Mouse (Mus musculus): ENCODE results near the gene Sf1. TPM values are rescaled to one million over a fixed set of nuclear protein-coding genes. Genes with fewer than 3 reads are reported as not detected.

The Sf1 gene
- polyA plus RNA-seq, 1 experiment from 2014 or later, result 88.7 TPM

DNA sequence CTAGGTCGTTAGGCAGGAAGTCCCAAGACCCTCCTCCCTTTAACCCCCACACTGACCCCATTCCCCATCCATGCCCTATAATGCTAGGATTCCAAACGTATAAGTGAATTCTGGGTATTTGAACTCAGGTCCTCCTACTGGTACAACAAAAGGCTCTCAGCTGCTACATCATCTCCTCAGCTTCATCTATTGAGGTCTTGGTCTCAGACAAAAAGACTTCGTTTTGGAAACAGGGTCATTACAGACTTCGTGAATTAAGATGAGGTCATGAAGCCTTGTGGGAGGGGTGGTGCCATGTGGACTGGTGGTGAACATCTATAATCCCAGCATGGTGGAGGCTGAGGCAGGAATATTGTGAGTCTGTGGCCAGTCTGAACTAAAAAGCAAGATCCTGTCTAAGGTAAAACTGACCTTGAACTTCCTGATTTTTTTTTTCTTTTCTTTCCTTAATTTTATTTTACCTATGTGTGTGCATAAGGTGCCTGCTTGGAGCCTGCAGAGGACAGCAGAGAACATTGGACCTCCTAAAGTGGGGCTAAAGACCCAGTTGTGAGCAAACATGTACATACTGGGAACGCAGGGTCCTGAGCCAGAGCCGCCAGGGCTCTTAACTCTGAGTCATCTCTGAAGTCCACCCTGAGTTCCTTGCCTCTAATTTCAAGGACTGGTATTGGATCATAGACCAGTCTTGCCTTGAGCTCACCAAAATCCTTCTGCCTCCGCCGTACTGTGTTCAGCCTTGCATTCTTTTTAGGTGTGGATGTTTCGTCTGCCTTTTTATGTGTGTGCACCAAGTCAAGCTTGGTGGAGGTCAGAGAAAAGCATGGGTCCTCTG is 29.5 kb upstream of the Sf1 start:
- Histone ChIP-seq H3K4me2 (peak overlapping the region; percentile 88), H3K9me3 (replicated peaks) (no peaks in the 10 kb centered on the region), H3K4me3 (replicated peaks) (peak overlapping the region; percentile 87), H3K4me1 (peaks cover 34% of the 10 kb centered on the region), H3K27me3 (replicated peaks) (no peaks in the 10 kb centered on the region), H3K9ac (replicated peaks) (no peak overlapping the region; the same call in 1 of the 2 replicates), H3K36me3 (peaks cover 21% of the 10 kb centered on the region), H3K27ac (replicated peaks) (peak overlapping the region; percentile 85)
- 72% methylated on average over 9 of the region's 9 CpGs for WGBS
- 0 out of 2 replicates have a peak, but pooled peaks have one; percentile 2 for ATAC-seq (ENCODE audit: low FRiP score)

DNA sequence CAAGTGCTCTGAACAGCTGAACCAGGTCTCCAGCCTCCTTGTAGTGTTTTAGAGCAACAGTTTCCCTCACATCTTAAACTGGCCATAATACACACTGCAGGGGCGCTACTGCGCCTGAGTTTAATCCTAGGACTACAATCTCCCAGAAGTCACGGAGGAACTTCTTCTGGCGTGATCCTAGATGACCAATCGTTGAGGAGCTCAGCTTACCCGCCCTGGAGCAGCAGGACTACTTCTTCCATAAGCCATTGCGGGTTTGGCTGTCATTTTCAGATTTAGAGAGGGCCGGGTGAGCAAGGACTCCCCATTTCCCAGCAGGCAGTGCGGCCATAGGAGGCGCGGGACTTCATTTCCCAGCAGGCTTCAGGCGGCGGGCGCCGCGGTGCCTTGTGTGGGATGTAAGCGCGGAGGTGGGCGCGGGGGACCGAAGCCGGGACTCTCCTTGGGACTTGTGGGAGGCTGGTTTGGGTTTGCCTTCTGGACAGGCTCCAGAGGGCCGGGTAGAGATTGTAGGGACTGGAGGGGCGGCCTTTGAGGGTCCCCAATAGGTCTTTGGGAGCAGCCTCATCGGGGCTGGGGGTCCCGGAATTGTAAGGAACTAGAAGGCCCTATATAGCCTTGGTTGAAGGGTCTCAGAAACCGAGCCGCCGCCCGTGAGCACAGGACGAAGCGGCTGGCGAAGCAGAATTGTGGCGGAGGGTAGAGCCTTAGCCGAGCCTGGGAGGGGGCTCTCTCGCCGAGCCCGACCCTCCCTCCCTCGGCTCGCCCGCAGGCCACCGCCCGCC is 28.6 kb upstream of the Sf1 start, which contains the start of gene Men1:
Gene Men1 (plus strand): TSS at position 307 of the 785 bp plus-strand sequence.
- peak; percentile 93 for ATAC-seq (ENCODE audit: low FRiP score)

GRCm38 (mm10) chr19:6335458-6335827 is 28.0 kb upstream of the Sf1 start:
- Histone ChIP-seq H3K9ac (replicated peaks) (peak overlapping the region; percentile 86), H3K4me3 (replicated peaks) (peak overlapping the region; percentile 87), H3K36me3 (peaks cover 36% of the 10 kb centered on the region), H3K9me3 (replicated peaks) (no peaks in the 10 kb centered on the region), H3K27me3 (replicated peaks) (no peaks in the 10 kb centered on the region), H3K27ac (replicated peaks) (peak overlapping the region; percentile 85), H3K4me2 (peak overlapping the region; percentile 88), H3K4me1 (peaks cover 42% of the 10 kb centered on the region)
- 0% methylated on average over 25 of the region's 25 CpGs for WGBS
- no peak for ATAC-seq (ENCODE audit: low FRiP score)

More for the DNA sequence above, 28.6 kb upstream of the Sf1 start, which contains the start of gene Men1:
- H3K9me3 ChIP-seq (replicated peaks), result no peaks in the 10 kb centered on the region
- H3K4me1 ChIP-seq, result peaks cover 36% of the 10 kb centered on the region
- H3K4me3 ChIP-seq (replicated peaks), result peak within 1 kb of the TSS; percentile 87
- peak within 1 kb of the TSS; percentile 86 for H3K9ac ChIP-seq (replicated peaks)
- peak within 1 kb of the TSS; percentile 88 for H3K4me2 ChIP-seq
- H3K36me3 ChIP-seq, result peaks cover 30% of the 10 kb centered on the region
- peak within 1 kb of the TSS; percentile 85 for H3K27ac ChIP-seq (replicated peaks)
- WGBS, result under 1% methylated on average over 41 of the region's 43 CpGs
- H3K27me3 ChIP-seq (replicated peaks), result no peaks in the 10 kb centered on the region

- H3K4me3 ChIP-seq (replicated peaks), result peak overlapping the region; percentile 87
- peaks cover 36% of the 10 kb centered on the region for H3K36me3 ChIP-seq
- peak overlapping the region; percentile 88 for H3K4me2 ChIP-seq
- H3K27me3 ChIP-seq (replicated peaks), result no peaks in the 10 kb centered on the region
- WGBS, result 91% methylated on average over 10 of the region's 10 CpGs
- ATAC-seq (ENCODE audit: low FRiP score), result no peak
- no peaks in the 10 kb centered on the region for H3K9me3 ChIP-seq (replicated peaks)
- H3K9ac ChIP-seq (replicated peaks), result peak overlapping the region; percentile 86; the same call in 1 of the 2 replicates
- H3K4me1 ChIP-seq, result peaks cover 49% of the 10 kb centered on the region
- H3K27ac ChIP-seq (replicated peaks), result no peak overlapping the region
These were observed 26.6 kb upstream of the Sf1 start for GRCm38 (mm10) chr19:6336920-6337319.

GRCm38 (mm10) chr19:6338171-6338570 is 25.3 kb upstream of the Sf1 start:
- Histone ChIP-seq H3K27ac (replicated peaks) (no peak overlapping the region), H3K4me1 (peaks cover 53% of the 10 kb centered on the region), H3K9me3 (replicated peaks) (no peaks in the 10 kb centered on the region), H3K4me2 (no peak overlapping the region), H3K27me3 (replicated peaks) (no peaks in the 10 kb centered on the region), H3K9ac (replicated peaks) (no peak overlapping the region; the same call in 1 of the 2 replicates), H3K4me3 (replicated peaks) (no peak overlapping the region), H3K36me3 (peaks cover 42% of the 10 kb centered on the region)
- no peak for ATAC-seq (ENCODE audit: low FRiP score)
- 94% methylated on average over 7 of the region's 7 CpGs for WGBS

GRCm38 (mm10) chr19:6338716-6339115 is 24.8 kb upstream of the Sf1 start:
- no peak overlapping the region for H3K4me3 ChIP-seq (replicated peaks)
- H3K27me3 ChIP-seq (replicated peaks), result no peaks in the 10 kb centered on the region
- no peaks in the 10 kb centered on the region for H3K9me3 ChIP-seq (replicated peaks)
- no peak overlapping the region for H3K27ac ChIP-seq (replicated peaks)
- H3K36me3 ChIP-seq, result peaks cover 45% of the 10 kb centered on the region
- no peak overlapping the region; the same call in 1 of the 2 replicates for H3K9ac ChIP-seq (replicated peaks)
- 92% methylated on average over 11 of the region's 11 CpGs for WGBS
- ATAC-seq (ENCODE audit: low FRiP score), result no peak
- peaks cover 53% of the 10 kb centered on the region for H3K4me1 ChIP-seq
- no peak overlapping the region for H3K4me2 ChIP-seq

DNA sequence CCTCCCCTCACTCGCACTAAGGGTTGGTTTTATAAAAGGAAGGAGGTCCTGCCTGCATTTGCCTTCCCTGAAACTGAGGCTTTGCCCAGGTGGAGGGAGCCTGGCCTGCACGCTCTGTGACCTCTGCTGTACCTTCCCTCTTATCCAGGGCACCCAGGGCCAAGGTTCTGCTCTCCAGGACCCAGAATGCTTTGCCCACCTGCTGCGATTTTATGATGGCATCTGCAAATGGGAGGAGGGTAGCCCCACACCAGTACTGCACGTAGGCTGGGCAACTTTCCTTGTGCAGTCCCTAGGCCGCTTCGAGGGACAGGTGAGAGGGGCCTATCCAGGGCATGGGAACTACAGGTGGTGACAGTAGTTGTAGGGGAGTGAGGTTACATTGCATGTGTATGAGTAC is 24.3 kb upstream of the Sf1 start:
- Histone ChIP-seq H3K4me3 (replicated peaks) (no peak overlapping the region), H3K9me3 (replicated peaks) (no peaks in the 10 kb centered on the region), H3K27ac (replicated peaks) (no peak overlapping the region), H3K36me3 (peaks cover 50% of the 10 kb centered on the region), H3K9ac (replicated peaks) (no peak overlapping the region), H3K4me2 (no peak overlapping the region), H3K4me1 (peaks cover 51% of the 10 kb centered on the region), H3K27me3 (replicated peaks) (no peaks in the 10 kb centered on the region)
- no peak for ATAC-seq (ENCODE audit: low FRiP score)
- 97% methylated on average over 6 of the region's 6 CpGs for WGBS

- no peaks in the 10 kb centered on the region for H3K27me3 ChIP-seq (replicated peaks)
- WGBS, result 66% methylated on average over 15 of the region's 15 CpGs
- H3K27ac ChIP-seq (replicated peaks), result peak overlapping the region; percentile 14; the same call in 1 of the 2 replicates
- H3K9me3 ChIP-seq (replicated peaks), result no peaks in the 10 kb centered on the region
- H3K36me3 ChIP-seq, result peaks cover 52% of the 10 kb centered on the region
- H3K4me2 ChIP-seq, result peak overlapping the region; percentile 67; the same call in 1 of the 2 replicates
- H3K4me1 ChIP-seq, result peaks cover 46% of the 10 kb centered on the region
- H3K9ac ChIP-seq (replicated peaks), result no peak overlapping the region
- ATAC-seq (ENCODE audit: low FRiP score), result no peak
- H3K4me3 ChIP-seq (replicated peaks), result no peak overlapping the region
These were observed 23.5 kb upstream of the Sf1 start for GRCm38 (mm10) chr19:6339890-6340504.

GRCm38 (mm10) chr19:6340524-6341452 is 22.7 kb upstream of the Sf1 start, which contains the start of gene Map4k2:
Gene Map4k2, plus strand, starts transcription at chr19:6341135.
- ATAC-seq (ENCODE audit: low FRiP score), result peak; percentile 62
- Histone ChIP-seq H3K27ac (replicated peaks) (peak within 1 kb of the TSS; percentile 18; the same call in 1 of the 2 replicates), H3K4me2 (peak within 1 kb of the TSS; percentile 67), H3K9ac (replicated peaks) (peak within 1 kb of the TSS; percentile 51), H3K36me3 (peaks cover 59% of the 10 kb centered on the region), H3K4me1 (peaks cover 44% of the 10 kb centered on the region), H3K9me3 (replicated peaks) (no peaks in the 10 kb centered on the region), H3K27me3 (replicated peaks) (no peaks in the 10 kb centered on the region), H3K4me3 (replicated peaks) (peak within 1 kb of the TSS; percentile 51)
- WGBS, result 7% methylated on average over 72 of the region's 72 CpGs

DNA sequence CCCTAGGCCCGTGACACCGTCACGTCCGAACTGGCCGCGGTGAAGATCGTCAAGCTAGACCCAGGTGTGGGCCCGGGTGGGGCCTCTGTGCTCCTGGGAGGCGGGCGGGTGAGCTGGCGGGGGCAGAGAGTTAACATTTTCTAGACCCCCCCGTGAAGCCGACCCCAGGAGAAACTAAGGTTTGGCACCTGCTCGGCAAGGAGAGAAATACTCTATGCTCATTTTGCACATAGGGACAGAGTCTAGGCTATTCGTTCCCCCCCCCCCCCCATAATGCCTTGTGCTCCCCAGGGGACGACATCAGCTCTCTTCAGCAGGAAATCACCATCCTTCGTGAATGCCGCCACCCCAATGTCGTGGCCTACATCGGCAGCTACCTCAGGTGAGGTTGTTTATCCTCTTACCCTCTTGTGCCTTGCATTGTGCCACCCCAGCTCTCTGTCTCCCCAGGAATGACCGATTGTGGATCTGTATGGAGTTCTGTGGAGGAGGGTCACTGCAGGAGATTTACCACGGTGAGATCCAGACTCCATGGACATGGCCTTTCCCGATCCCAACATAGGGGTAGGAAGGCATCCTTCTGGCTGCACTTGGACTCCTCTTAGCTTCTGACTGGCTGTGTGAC is 21.9 kb upstream of the Sf1 start:
- H3K36me3 ChIP-seq, result peaks cover 67% of the 10 kb centered on the region
- peak; percentile 32; the same call in 1 of the 2 replicates for ATAC-seq (ENCODE audit: low FRiP score)
- peak overlapping the region; percentile 51 for H3K4me3 ChIP-seq (replicated peaks)
- 0 out of 2 replicates have a peak overlapping the region, but pooled peaks have one; percentile 18 for H3K27ac ChIP-seq (replicated peaks)
- H3K4me2 ChIP-seq, result peak overlapping the region; percentile 67
- no peaks in the 10 kb centered on the region for H3K27me3 ChIP-seq (replicated peaks)
- H3K9me3 ChIP-seq (replicated peaks), result no peaks in the 10 kb centered on the region
- peak overlapping the region; percentile 51 for H3K9ac ChIP-seq (replicated peaks)
- peaks cover 36% of the 10 kb centered on the region for H3K4me1 ChIP-seq
- 13% methylated on average over 23 of the region's 23 CpGs for WGBS
